Mouse (Mus musculus) ovary, postnatal 36 days (tissue): ENCODE results near the gene Bmper.

Source experiments
- DNase-seq: peaks from one replicate; pipeline ENCODE4 v3.0.0; 2022; ENCODE audit warnings: low spot score, mixed read lengths

Bmper gene

GRCm38 (mm10) chr9:23235368-23236002 lies 12.6 kb downstream of the Bmper start:
- no peak for DNase-seq

GRCm38 (mm10) chr9:23236635-23237279 lies 13.9 kb downstream of the Bmper start:
- DNase-seq, result no peak

GRCm38 (mm10) chr9:23239011-23239410 lies 16.1 kb downstream of the Bmper start:
- no peak for DNase-seq

GRCm38 (mm10) chr9:23242911-23243310 lies 20.0 kb downstream of the Bmper start:
- DNase-seq, result peak; percentile 48

- no peak for DNase-seq
Observed at GRCm38 (mm10) chr9:23243869-23244268, 21.0 kb downstream of the Bmper start.

- DNase-seq, result no peak
Observed at GRCm38 (mm10) chr9:23246389-23246788, 23.5 kb downstream of the Bmper start.

- peak; percentile 85 for DNase-seq
Observed at GRCm38 (mm10) chr9:23250026-23250425, 27.1 kb downstream of the Bmper start.

GRCm38 (mm10) chr9:23251001-23251400 lies 28.1 kb downstream of the Bmper start:
- no peak for DNase-seq

GRCm38 (mm10) chr9:23253624-23254023 lies 30.7 kb downstream of the Bmper start:
- DNase-seq, result no peak

- peak; percentile 38 for DNase-seq
Observed at GRCm38 (mm10) chr9:23254237-23255214, 31.6 kb downstream of the Bmper start.

- DNase-seq, result no peak
Observed at GRCm38 (mm10) chr9:23255841-23256240, 33.0 kb downstream of the Bmper start.

GRCm38 (mm10) chr9:23256576-23256975 lies 33.7 kb downstream of the Bmper start:
- no peak for DNase-seq

- no peak for DNase-seq
Observed at GRCm38 (mm10) chr9:23261834-23262233, 39.0 kb downstream of the Bmper start.

- DNase-seq, result no peak
Observed at GRCm38 (mm10) chr9:23262851-23263250, 40.0 kb downstream of the Bmper start.

- DNase-seq, result no peak
Observed at GRCm38 (mm10) chr9:23264471-23264870, 41.6 kb downstream of the Bmper start.

GRCm38 (mm10) chr9:23268609-23269008 lies 45.7 kb downstream of the Bmper start:
- no peak for DNase-seq

- no peak for DNase-seq
Observed at GRCm38 (mm10) chr9:23269087-23269486, 46.2 kb downstream of the Bmper start.

- no peak for DNase-seq
Observed at GRCm38 (mm10) chr9:23276244-23276643, 53.4 kb downstream of the Bmper start.

- no peak for DNase-seq
Observed at GRCm38 (mm10) chr9:23284940-23285460, 62.1 kb downstream of the Bmper start.

GRCm38 (mm10) chr9:23293574-23293973 lies 70.7 kb downstream of the Bmper start:
- no peak for DNase-seq

- no peak for DNase-seq
Observed at GRCm38 (mm10) chr9:23295569-23295968, 72.7 kb downstream of the Bmper start.

GRCm38 (mm10) chr9:23297491-23298170 lies 74.8 kb downstream of the Bmper start:
- no peak for DNase-seq
